Mouse (Mus musculus) stomach, embryonic 16.5 days (tissue): ENCODE results near the gene Upk3a. TPM values are rescaled to one million over a fixed set of nuclear protein-coding genes. Genes with fewer than 3 reads are reported as not detected.

Experiments
- ATAC-seq: fragments of 200-750 bp; cut with Nextera tagmentation; 2 replicates; pipeline ENCODE4 v1.8.0; 2017; ENCODE audit warnings: moderate number of reproducible peaks, moderate TSS enrichment; ENCODE audit not compliant: insufficient read depth, low FRiP score
- H3K27ac ChIP-seq: fragments of 300-500 bp; sonication (generic); 2 replicates; pipeline ENCODE4 v1.5.1; 2014; ENCODE audit warnings: low read length
- H3K27me3 ChIP-seq: fragments of 300-500 bp; sonication (generic); 2 replicates; pipeline ENCODE4 v1.6.1; 2014; ENCODE audit warnings: low read length, control low read depth, mixed read lengths; ENCODE audit not compliant: control insufficient read depth, insufficient read depth
- H3K36me3 ChIP-seq: fragments of 300-500 bp; sonication (generic); 2 replicates; pipeline ENCODE4 v1.6.1; 2014; ENCODE audit warnings: low read length; ENCODE audit not compliant: control insufficient read depth, insufficient read depth
- H3K4me1 ChIP-seq: fragments of 300-500 bp; sonication (generic); 2 replicates; pipeline ENCODE4 v1.6.1; 2014; ENCODE audit warnings: low read length, control low read depth, mixed read lengths; ENCODE audit not compliant: control insufficient read depth, insufficient read depth
- H3K4me2 ChIP-seq: fragments of 300-500 bp; sonication (generic); 2 replicates; pipeline ENCODE4 v1.6.1; 2014; ENCODE audit warnings: low read depth, low read length, mixed read lengths
- H3K4me3 ChIP-seq: fragments of 300-500 bp; sonication (generic); replicated peaks from 2 replicates; pipeline ENCODE4 v1.5.1; 2014; ENCODE audit warnings: mild to moderate bottlenecking, low read length
- H3K9ac ChIP-seq: fragments of 300-500 bp; sonication (generic); 2 replicates; pipeline ENCODE4 v1.6.1; 2014; ENCODE audit warnings: low read length
- H3K9me3 ChIP-seq: fragments of 300-500 bp; sonication (generic); replicated peaks from 2 replicates; pipeline ENCODE4 v1.6.1; 2016; ENCODE audit warnings: low read length, control low read depth; ENCODE audit not compliant: control insufficient read depth
- WGBS: fragments of 180-500 bp; shearing (Covaris S2); extraction: QIAGEN DNeasy Blood & Tissue Kit; methylation state at CpG from one replicate; pipeline ENCODE4 v1.1.7; 2014; 5-methylcytosine and 5-hydroxymethylcytosine counted together
- polyA plus RNA-seq: library from polyadenylated mRNA; unstranded; fragments of >200 nt; fragmentation: Nextera tagmentation; extraction: Ambion mirVana; gene quantifications from 2 replicates; pipeline ENCODE4 v1.2.1, GENCODE M21; 2015

Gene Upk3a
- polyA plus RNA-seq, 1 experiment from 2014 or later, result 4.4 TPM

- peak overlapping the region; percentile 93 for H3K27ac ChIP-seq
- H3K9me3 ChIP-seq, result no peaks in the 10 kb centered on the region
- ATAC-seq, result no peak
- 71% methylated on average over 10 of the region's 10 CpGs for WGBS
- 0 out of 2 replicates have a peak overlapping the region, but pooled peaks have one; percentile 22 for H3K4me2 ChIP-seq
- no peaks in the 10 kb centered on the region for H3K36me3 ChIP-seq
- no peak overlapping the region for H3K4me3 ChIP-seq
- H3K9ac ChIP-seq, result peak overlapping the region; percentile 9; the same call in 1 of the 2 replicates
- H3K27me3 ChIP-seq, result no peaks in the 10 kb centered on the region
- H3K4me1 ChIP-seq, result peaks cover 42% of the 10 kb centered on the region
Measured at GRCm38 (mm10) chr15:85041546-85042225, 24.7 kb downstream of the Upk3a start.

DNA sequence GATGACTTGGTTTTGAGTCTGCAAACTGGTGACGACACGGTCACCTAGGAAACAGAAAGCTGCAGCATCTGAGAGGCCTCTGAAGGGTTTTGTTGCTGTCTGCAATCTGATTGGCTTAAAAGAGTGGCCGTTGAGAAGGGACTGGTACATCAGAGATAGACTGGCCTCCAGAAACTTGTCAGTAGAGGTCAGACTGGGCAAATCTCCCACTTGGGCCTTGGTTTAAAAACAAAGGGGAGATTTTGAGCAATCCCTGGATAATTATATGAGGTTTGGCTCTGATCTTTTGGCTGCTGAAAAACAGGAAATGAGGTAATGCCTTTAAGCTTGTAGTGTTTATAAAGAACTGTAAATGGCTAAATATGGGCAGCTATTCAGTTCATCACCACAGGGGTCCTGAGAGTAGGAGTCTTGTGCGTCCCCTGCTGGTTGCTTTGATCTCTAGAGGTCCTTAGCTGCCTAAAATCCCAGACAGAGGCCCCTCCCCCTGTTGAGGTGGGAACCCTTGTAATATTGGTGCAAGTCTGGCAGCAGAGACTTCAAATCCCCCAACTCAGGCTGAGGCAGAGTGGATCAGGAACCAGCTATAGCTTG is 25.5 kb downstream of the Upk3a start:
- Histone ChIP-seq H3K4me3 (no peak overlapping the region), H3K27me3 (no peaks in the 10 kb centered on the region), H3K9me3 (no peaks in the 10 kb centered on the region), H3K4me2 (peak overlapping the region; percentile 26), H3K9ac (peak overlapping the region; percentile 62; the same call in 1 of the 2 replicates), H3K27ac (peak overlapping the region; percentile 93), H3K36me3 (no peaks in the 10 kb centered on the region), H3K4me1 (peaks cover 42% of the 10 kb centered on the region)
- ATAC-seq, result peak; percentile 89
- 15% methylated on average over 4 of the region's 4 CpGs for WGBS

DNA sequence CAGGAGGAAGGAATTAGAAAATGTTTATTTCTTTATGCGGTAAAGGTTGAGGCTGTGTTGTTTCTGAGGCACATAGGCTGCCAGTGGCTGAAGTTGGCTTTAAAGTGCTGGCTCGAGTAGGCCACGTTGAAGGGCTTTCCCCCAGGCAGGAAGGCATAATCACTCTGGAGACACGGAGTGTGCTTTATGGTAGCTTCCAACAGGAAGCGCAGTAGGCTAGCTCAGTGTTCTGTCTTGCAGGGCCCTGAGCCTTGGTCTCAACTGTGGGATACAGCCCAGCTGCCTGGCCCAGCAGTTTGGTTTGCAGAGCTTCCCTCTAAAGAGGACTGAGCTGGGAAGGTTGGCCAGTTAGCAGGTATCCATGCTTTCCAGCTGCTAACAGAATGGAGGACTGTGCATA is 26.2 kb downstream of the Upk3a start:
- peak overlapping the region; percentile 3 for H3K4me3 ChIP-seq

DNA sequence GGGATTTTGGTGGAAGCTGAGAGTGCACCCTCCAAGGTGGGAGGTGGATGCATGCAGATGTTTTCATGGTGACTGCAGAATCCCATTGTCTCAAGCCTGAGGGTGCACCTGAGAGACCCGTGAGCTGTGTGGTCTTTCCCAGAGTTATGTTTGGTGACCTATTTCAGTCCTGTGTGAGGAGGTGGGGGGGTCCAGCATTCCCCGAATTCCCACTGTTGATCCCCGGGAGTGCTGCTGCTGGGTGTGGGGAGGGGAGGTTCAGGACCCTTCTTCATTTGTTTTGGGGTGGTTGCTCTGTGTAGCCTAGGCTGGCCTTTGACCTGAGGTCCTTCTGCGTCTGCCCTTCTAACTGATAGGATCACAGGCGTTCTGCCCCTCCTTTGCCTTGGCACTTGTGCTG is 26.8 kb downstream of the Upk3a start:
- H3K9me3 ChIP-seq, result no peaks in the 10 kb centered on the region
- peak overlapping the region; percentile 93; the same call in 1 of the 2 replicates for H3K27ac ChIP-seq
- H3K4me1 ChIP-seq, result peaks cover 33% of the 10 kb centered on the region
- no peak for ATAC-seq
- no peaks in the 10 kb centered on the region for H3K27me3 ChIP-seq
- 74% methylated on average over 5 of the region's 5 CpGs for WGBS
- no peaks in the 10 kb centered on the region for H3K36me3 ChIP-seq
- H3K4me2 ChIP-seq, result peak overlapping the region; percentile 26; the same call in 1 of the 2 replicates
- peak overlapping the region; percentile 62; the same call in 1 of the 2 replicates for H3K9ac ChIP-seq
- peak overlapping the region; percentile 3; the same call in 1 of the 2 replicates for H3K4me3 ChIP-seq

More for the DNA sequence above, 26.2 kb downstream of the Upk3a start:
- no peaks in the 10 kb centered on the region for H3K27me3 ChIP-seq
- no peaks in the 10 kb centered on the region for H3K9me3 ChIP-seq
- peak overlapping the region; percentile 62 for H3K9ac ChIP-seq
- ATAC-seq, result no peak
- H3K36me3 ChIP-seq, result no peaks in the 10 kb centered on the region
- peak overlapping the region; percentile 26 for H3K4me2 ChIP-seq
- peak overlapping the region; percentile 93 for H3K27ac ChIP-seq
- H3K4me1 ChIP-seq, result peaks cover 38% of the 10 kb centered on the region
- 50% methylated on average over 5 of the region's 5 CpGs for WGBS

GRCm38 (mm10) chr15:85046230-85046950 is 29.4 kb downstream of the Upk3a start:
- H3K36me3 ChIP-seq, result no peaks in the 10 kb centered on the region
- H3K4me1 ChIP-seq, result peaks cover 19% of the 10 kb centered on the region
- H3K4me3 ChIP-seq, result no peak overlapping the region
- no peak overlapping the region for H3K27ac ChIP-seq
- no peaks in the 10 kb centered on the region for H3K9me3 ChIP-seq
- no peak for ATAC-seq
- 88% methylated on average over 14 of the region's 14 CpGs for WGBS
- no peak overlapping the region for H3K9ac ChIP-seq
- H3K27me3 ChIP-seq, result no peaks in the 10 kb centered on the region
- no peak overlapping the region for H3K4me2 ChIP-seq

DNA sequence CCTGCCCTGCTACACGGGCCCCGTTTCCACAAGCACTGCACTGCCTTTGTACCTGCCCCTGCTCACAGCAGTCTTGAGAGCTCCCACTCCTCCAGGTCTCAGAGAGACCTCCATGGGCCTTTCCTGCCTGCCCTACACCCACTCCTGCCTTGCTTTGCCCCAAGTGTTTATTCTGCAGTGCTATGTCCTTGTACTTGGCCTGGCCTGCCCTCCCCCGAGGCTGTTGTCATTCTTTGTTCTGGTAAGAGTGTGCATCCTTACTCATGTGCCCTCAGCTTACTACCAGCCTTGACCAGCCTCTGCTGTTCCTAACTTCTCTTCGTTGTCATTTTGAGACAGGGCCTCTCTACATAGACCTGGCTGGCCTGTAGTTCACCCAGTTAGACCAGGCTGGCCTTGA is 30.9 kb downstream of the Upk3a start:
- Histone ChIP-seq H3K27me3 (no peaks in the 10 kb centered on the region), H3K36me3 (no peaks in the 10 kb centered on the region), H3K9ac (no peak overlapping the region), H3K9me3 (no peaks in the 10 kb centered on the region), H3K27ac (no peak overlapping the region), H3K4me3 (no peak overlapping the region), H3K4me1 (peaks cover 11% of the 10 kb centered on the region), H3K4me2 (no peak overlapping the region)
- WGBS, result 79% methylated on average over 4 of the region's 4 CpGs
- no peak for ATAC-seq

DNA sequence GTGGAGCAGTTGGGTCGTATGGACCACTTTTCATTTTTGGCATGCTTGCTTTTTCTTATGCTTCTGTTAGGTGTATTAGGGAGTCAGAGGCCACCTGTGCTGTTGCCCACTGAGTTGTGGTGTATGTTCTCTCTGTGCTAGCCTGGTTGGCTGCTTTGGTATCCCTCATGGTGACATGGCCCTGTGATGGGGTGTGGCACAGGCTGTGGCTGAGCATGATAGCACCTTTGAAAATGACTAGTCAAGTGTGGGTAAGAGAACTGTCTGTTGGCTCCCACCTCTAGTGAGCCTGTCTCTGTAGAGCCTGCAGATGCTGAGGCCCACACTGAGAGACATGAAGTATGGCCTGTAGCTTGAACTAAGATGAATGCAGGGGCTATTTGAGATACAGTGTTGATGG is 32.8 kb downstream of the Upk3a start:
- 100% methylated on average over 1 of the region's 1 CpGs for WGBS
- no peaks in the 10 kb centered on the region for H3K36me3 ChIP-seq
- no peaks in the 10 kb centered on the region for H3K4me1 ChIP-seq
- no peaks in the 10 kb centered on the region for H3K9me3 ChIP-seq
- no peak for ATAC-seq
- H3K4me3 ChIP-seq, result no peak overlapping the region
- H3K27me3 ChIP-seq, result no peaks in the 10 kb centered on the region
- H3K27ac ChIP-seq, result no peak overlapping the region
- H3K9ac ChIP-seq, result no peak overlapping the region
- H3K4me2 ChIP-seq, result no peak overlapping the region

DNA sequence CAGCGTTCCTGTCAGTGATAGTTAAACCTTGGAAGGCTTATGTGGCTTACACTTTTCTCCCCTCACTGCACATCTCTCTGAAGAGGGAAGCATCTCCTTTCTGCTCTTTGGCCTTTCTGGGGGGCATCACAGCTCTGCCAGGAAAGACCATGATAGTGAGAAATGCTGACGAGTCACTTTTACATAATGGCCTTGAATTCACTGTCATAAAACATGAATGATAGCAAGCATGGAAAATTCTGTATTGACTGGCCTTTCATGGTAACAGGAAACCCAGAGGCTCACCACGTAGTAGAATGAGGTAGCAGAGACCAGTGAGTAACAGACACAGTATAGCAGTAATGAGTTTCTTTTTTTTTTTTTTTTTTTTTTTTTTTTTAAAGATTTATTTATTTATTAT is 37.2 kb downstream of the Upk3a start:
- no peak for ATAC-seq
- Histone ChIP-seq H3K4me2 (no peak overlapping the region), H3K4me3 (no peak overlapping the region), H3K9ac (no peak overlapping the region), H3K36me3 (no peaks in the 10 kb centered on the region), H3K9me3 (no peaks in the 10 kb centered on the region), H3K27me3 (no peaks in the 10 kb centered on the region), H3K27ac (no peak overlapping the region), H3K4me1 (no peaks in the 10 kb centered on the region)
- 91% methylated on average over 3 of the region's 3 CpGs for WGBS

- H3K9ac ChIP-seq, result no peak overlapping the region
- 82% methylated on average over 4 of the region's 4 CpGs for WGBS
- no peak overlapping the region for H3K27ac ChIP-seq
- H3K9me3 ChIP-seq, result no peaks in the 10 kb centered on the region
- no peaks in the 10 kb centered on the region for H3K4me1 ChIP-seq
- H3K4me3 ChIP-seq, result no peak overlapping the region
- H3K4me2 ChIP-seq, result no peak overlapping the region
- no peaks in the 10 kb centered on the region for H3K36me3 ChIP-seq
- ATAC-seq, result no peak
- H3K27me3 ChIP-seq, result no peaks in the 10 kb centered on the region
Measured at GRCm38 (mm10) chr15:85055186-85055585, 38.2 kb downstream of the Upk3a start.
